Mouse (Mus musculus) splenic B cell, adult 2 months (primary cell): ENCODE data around the gene Bex2.
"Not testable (repeated sequence)": the region's sequence is repeated elsewhere in the genome, so short reads cannot be mapped to it uniquely, and the experiment has no call there.

Experiments used
- DNase-seq: peaks from one replicate; pipeline ENCODE4 v3.0.0-alpha.2; 2011; ENCODE audit warnings: low read depth, low spot score
- H3K27me3 ChIP-seq: 2 replicates; pipeline ENCODE4 v1.6.1; 2012; ENCODE audit warnings: mild to moderate bottlenecking, low read length, moderate library complexity, mixed read lengths; ENCODE audit not compliant: control insufficient read depth, poor library complexity, insufficient read depth, severe bottlenecking
- H3K36me3 ChIP-seq: 2 replicates; pipeline ENCODE4 v1.6.1; 2012; ENCODE audit warnings: mild to moderate bottlenecking, low read length, moderate library complexity, mixed read lengths; ENCODE audit not compliant: control insufficient read depth, poor library complexity, insufficient read depth, severe bottlenecking

The Bex2 gene

GRCm38 (mm10) chrX:136068020-136068419 lies at the start of gene Bex2:
Bex2 (minus strand) TSS chrX:136068236.
- not testable (repeated sequence) for DNase-seq, H3K36me3 ChIP-seq, H3K27me3 ChIP-seq

GRCm38 (mm10) chrX:136115419-136115961 lies 47.5 kb upstream of the Bex2 start:
- no peaks in the 10 kb centered on the region for H3K27me3 ChIP-seq
- DNase-seq, result no peak
- no peaks in the 10 kb centered on the region for H3K36me3 ChIP-seq

- H3K27me3 ChIP-seq, result no peaks in the 10 kb centered on the region
- DNase-seq, result no peak
- H3K36me3 ChIP-seq, result no peaks in the 10 kb centered on the region
Observed at GRCm38 (mm10) chrX:136115015-136115414, 47.0 kb upstream of the Bex2 start.

GRCm38 (mm10) chrX:136107942-136108341 lies 39.9 kb upstream of the Bex2 start:
- DNase-seq, result no peak
- no peaks in the 10 kb centered on the region for H3K36me3 ChIP-seq
- no peaks in the 10 kb centered on the region for H3K27me3 ChIP-seq

GRCm38 (mm10) chrX:136104724-136105088 lies 36.7 kb upstream of the Bex2 start:
- Histone ChIP-seq H3K36me3 (no peaks in the 10 kb centered on the region), H3K27me3 (no peaks in the 10 kb centered on the region)
- DNase-seq, result no peak

- DNase-seq, result no peak
- no peaks in the 10 kb centered on the region for H3K27me3 ChIP-seq
Observed at GRCm38 (mm10) chrX:136104046-136104723, 36.1 kb upstream of the Bex2 start.

GRCm38 (mm10) chrX:136094421-136094820 lies 26.4 kb upstream of the Bex2 start:
- no peaks in the 10 kb centered on the region for H3K36me3 ChIP-seq
- H3K27me3 ChIP-seq, result no peaks in the 10 kb centered on the region
- no peak for DNase-seq

More at GRCm38 (mm10) chrX:136104046-136104723, 36.1 kb upstream of the Bex2 start:
- no peaks in the 10 kb centered on the region for H3K36me3 ChIP-seq

GRCm38 (mm10) chrX:136092497-136093279 lies 24.7 kb upstream of the Bex2 start:
- Histone ChIP-seq H3K27me3 (no peaks in the 10 kb centered on the region), H3K36me3 (no peaks in the 10 kb centered on the region)
- no peak for DNase-seq

GRCm38 (mm10) chrX:136085155-136085554 lies 17.1 kb upstream of the Bex2 start, which contains the start of gene Nxf3:
Nxf3 (minus strand) TSS chrX:136085255.
- no peak for DNase-seq
- Histone ChIP-seq H3K27me3 (no peaks in the 10 kb centered on the region), H3K36me3 (no peaks in the 10 kb centered on the region)

GRCm38 (mm10) chrX:136067201-136067991 lies 640 bp downstream of the Bex2 start:
- not testable (repeated sequence) for H3K27me3 ChIP-seq, DNase-seq, H3K36me3 ChIP-seq

GRCm38 (mm10) chrX:136060698-136061097 lies 7.3 kb downstream of the Bex2 start:
- no peaks in the 10 kb centered on the region for H3K27me3 ChIP-seq
- no peak for DNase-seq
- H3K36me3 ChIP-seq, result no peaks in the 10 kb centered on the region

- DNase-seq, result no peak
- no peaks in the 10 kb centered on the region for H3K36me3 ChIP-seq
- no peaks in the 10 kb centered on the region for H3K27me3 ChIP-seq
Observed at GRCm38 (mm10) chrX:136051219-136051618, 16.8 kb downstream of the Bex2 start.

- peak; percentile 35 for DNase-seq
- no peaks in the 10 kb centered on the region for H3K27me3 ChIP-seq
- H3K36me3 ChIP-seq, result no peaks in the 10 kb centered on the region
Observed at GRCm38 (mm10) chrX:136047528-136047927, 20.5 kb downstream of the Bex2 start.

GRCm38 (mm10) chrX:136043726-136044125 lies 24.3 kb downstream of the Bex2 start:
- no peak for DNase-seq
- H3K36me3 ChIP-seq, result no peaks in the 10 kb centered on the region
- H3K27me3 ChIP-seq, result no peaks in the 10 kb centered on the region
